Mouse (Mus musculus): ENCODE data around the gene Angel1.

Angel1 gene

GRCm38 (mm10) chr12:86726120-86726640 is at the start of gene Angel1:
Gene Angel1 (minus strand): TSS chr12:86726460.
- DNase-seq: peak; percentile 97 to 98

DNA sequence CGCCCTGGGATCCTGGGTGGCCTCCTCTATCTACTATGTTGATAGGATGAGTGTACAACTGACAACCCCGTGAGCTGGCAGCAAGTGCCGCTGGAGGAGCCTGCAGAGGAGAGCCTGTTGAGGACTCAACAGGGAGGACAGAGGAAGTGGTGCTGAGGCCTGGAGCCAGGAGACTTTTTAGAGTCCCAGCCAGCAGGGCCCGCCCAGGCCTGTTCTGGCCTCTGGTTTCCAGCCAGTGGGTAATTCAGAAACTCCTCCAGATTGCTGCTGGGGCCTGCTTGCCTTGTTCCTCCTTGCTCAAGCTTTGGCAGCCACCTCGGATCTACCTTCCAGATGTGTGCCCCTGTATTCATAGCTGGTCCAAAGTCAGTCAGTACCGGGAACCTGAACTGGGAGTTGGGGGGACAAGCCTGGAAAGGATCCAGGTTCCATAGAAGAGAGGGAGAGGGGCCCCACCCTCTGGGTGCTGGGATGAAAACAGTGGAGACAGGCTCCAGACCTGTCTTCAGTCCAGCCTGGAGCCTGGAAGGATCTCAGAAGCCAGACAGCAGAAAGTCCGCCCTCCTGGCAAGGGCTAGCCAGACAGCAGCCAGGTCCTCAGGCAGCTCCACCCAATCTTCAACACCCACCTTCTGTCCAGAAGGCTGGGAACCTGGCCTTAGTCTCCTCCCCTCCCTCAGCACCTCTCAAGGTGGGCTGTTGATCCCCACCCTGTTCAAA is 49.5 kb upstream of the Angel1 start:
- DNase-seq: peak; percentile 29 to 63

DNA sequence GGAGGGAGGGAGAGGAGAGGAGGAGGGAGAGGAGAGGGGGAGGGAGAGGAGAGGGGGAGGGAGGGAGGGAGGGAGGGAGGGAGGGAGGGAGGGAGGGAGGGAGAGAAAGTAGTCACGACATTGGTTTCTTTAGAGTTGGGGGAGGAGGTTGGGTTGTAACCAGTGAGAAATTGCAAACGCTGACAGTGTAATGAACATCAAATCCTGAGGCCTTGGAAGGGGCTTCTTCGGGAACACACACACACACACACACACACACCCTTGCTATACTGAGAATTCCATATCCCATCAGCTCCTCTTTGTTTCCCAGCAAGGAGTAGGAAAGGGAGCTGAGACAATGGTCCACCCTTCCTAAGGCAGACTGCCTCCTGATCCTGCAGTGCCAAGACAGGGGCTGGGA is 46.3 kb upstream of the Angel1 start:
- no peak for DNase-seq

- DNase-seq: peak; percentile 92 to 93
Observed at GRCm38 (mm10) chr12:86771823-86772427, 45.7 kb upstream of the Angel1 start.

GRCm38 (mm10) chr12:86770927-86771326 is 44.7 kb upstream of the Angel1 start:
- no peak for DNase-seq

- peak; percentile 79 to 92 for DNase-seq
Observed at GRCm38 (mm10) chr12:86770261-86770670, 44.0 kb upstream of the Angel1 start.

DNA sequence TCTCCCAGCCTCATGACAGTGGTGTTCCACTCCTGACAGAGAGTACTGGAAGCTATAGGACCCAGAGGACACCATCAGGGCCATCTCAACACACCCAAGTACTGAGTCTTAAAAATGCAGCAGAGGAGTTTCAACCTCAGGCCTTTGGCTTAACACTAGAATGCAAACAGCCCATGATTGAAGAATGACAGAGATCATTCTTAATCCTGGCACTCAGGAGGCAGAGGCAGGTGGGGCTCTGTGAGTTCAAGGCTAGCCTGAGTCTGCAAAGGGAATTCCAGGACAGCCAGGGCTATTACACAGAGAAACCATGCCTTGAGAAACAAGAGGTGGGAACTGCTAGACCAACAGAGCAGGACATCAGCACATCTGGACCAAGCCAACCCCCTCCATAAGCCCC is 43.6 kb upstream of the Angel1 start:
- DNase-seq: no peak

GRCm38 (mm10) chr12:86768986-86769580 is 42.8 kb upstream of the Angel1 start:
- peak; percentile 78 to 89 for DNase-seq

DNA sequence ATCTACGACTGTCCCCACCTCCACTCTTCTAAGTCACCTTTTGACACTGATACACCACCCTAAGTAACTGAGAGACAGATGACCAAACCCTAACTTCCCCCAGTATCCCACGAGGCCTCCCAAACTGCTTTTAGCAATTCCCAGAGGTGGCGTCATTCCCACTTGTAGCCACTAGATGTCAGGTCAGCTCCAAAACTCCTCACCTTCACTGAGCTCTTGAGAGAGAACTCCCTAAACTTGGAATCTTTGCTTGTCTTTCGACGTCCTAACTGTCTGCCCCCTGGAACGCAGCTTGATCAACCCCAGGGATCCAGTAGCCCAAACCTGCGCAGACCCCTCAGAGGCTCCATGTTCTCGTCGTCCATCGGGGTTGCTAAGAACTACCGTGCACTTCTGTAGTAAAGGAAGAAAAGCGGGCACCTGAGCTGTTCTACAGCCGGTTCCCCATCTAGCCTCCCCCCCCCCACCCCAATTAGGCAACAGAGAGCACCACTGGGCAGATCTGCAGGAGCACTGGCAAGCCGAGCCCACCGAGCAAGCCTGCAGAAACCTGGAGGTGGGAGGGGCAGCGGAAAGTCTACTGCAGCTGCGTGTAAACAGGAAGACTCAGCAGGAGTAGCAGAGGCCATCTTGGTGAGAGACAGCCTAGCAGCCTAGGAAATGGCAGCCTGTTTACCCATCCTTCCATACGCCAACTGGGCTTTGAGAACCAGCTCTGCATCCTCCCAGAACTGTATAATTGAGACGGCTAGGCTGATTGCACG is 41.8 kb upstream of the Angel1 start:
- DNase-seq: peak; percentile 36 to 69

DNA sequence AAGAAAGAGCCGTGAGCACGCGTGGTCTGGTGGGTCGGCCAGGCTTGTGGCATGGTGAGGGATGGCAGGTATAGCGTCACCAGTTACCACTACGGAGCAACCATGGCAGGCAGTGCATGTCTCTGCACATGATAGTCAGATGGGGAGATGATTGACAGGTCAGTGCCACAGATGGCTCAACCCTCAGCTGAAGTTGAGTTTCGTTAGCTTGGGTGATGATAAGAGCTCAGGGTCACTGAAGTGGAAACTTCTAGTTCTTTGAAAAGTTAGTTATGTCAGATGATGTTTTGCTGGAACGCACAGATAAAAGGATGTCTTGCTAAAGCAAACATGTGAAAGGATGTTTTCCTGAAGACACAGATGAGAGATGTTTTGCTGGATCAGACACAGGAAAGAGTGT is 40.2 kb upstream of the Angel1 start:
- DNase-seq: no peak

DNA sequence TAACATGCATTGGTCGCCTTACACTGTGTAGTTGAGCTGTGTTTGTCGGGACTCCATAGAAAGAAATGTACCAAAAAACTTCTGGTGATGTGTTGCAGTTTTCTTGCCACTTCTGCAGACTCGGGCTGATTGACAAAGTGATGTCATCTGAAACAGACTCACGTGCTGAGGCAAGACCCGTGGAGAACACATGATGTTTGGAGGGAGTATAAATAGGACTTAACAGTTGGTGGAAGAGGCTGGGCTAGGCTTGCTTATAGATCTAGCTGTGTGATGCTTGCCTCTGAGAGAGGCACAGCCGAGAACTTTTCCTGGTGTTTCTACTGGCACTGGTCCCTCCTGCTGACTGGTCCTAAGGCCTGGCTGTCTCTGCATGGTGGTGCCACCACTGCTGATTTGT is 37.8 kb upstream of the Angel1 start:
- no peak for DNase-seq

GRCm38 (mm10) chr12:86761036-86761435 is 34.8 kb upstream of the Angel1 start:
- no peak for DNase-seq

DNA sequence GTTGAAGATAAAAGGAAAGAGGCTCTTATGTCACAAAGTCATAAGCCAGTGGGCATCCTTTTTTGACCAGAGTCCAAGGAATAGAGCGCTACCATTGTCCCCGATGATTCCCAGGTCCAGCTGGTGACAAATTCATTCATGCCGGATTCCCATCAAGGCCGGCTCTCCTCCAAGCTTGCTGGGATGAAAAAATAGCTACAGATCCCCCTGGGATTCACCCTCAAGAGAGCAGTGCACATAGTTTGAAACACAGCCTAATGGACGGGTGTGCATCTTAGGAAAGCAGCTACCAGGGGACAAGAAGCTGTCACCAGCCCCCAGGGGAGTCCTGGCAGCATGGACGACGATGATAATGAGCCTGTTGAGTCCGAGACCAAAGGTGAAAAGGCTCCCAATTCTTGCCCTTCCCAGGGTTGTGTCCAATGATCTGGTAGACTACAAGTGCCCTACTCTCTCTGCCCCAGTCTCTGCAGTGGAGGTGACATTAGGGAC is 8.1 kb upstream of the Angel1 start, which contains the start of gene Lrrc74a:
TSS of gene Lrrc74a (plus strand) at position 51 of the 492 bp plus-strand sequence.
- DNase-seq: no peak

- DNase-seq: no peak
Observed at GRCm38 (mm10) chr12:86725706-86726105, 554 bp downstream of the Angel1 start.

DNA sequence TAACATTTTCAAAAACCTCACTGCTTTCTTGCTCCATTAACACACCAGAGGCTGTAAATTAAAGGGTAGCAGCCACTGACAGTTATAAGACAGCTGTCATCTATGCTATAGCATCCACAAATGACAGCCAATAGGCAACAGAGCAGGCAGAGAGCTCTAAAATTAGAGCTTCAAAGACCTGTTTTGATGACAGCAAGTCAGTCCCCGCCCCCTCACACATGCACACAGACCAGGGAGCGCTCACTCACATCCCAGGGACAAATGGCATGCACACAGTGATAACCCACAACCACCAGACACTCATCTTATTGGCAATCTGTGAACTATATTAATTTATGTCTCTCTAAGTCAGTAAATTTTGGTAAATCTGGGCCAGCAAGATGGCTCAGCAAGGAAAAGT is 2.0 kb downstream of the Angel1 start:
- DNase-seq: no peak

DNA sequence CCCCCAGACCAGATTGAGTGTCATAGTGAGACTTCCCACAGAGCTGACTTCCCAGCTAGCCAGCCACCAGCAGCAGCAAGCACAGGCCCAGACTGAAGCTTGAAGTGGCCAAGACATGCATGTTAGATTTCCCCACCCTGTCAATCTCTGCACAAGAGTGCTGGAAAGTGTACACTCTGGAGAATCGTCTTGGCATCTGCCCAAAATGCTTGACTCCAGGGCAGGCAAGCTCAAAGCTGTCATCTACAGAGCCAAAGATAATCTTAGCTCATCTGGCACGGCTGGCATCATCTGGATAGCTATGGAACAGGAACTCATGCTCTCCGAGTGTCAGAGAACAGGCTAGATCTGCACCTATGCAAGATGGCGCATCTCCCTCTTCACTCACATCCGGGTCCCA is 4.8 kb downstream of the Angel1 start:
- DNase-seq: no peak

- no peak for DNase-seq
Observed at GRCm38 (mm10) chr12:86719961-86720639, 6.2 kb downstream of the Angel1 start.

DNA sequence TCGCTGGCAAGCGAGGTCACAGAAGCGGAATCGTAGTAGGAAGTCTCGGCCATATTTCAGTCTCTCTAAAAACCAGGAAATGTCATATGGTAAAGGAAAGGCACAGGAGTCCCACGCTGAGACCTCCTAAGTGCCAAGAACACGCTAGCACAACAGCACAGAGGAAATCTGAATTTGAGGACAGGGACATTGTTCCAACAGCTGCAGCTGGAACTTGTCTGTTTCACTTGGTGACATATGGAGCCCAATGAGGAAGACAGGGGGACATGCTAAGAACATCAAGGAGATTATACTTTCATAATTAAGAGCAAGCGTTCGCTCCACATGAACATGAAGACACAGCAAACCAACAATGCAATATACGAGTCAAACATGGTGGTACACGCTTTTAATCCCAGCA is 9.3 kb downstream of the Angel1 start:
- DNase-seq: no peak

GRCm38 (mm10) chr12:86715401-86715800 is 10.9 kb downstream of the Angel1 start:
- DNase-seq: peak; percentile 68 to 79

- no peak for DNase-seq
Observed at GRCm38 (mm10) chr12:86714026-86714425, 12.2 kb downstream of the Angel1 start.

- DNase-seq: no peak
Observed at GRCm38 (mm10) chr12:86705843-86706242, 20.4 kb downstream of the Angel1 start.

- DNase-seq: no peak
Observed at GRCm38 (mm10) chr12:86702690-86703089, 23.6 kb downstream of the Angel1 start.
